ENCODE assay signal across 16 mouse cellular contexts in the genomic region with DNA sequence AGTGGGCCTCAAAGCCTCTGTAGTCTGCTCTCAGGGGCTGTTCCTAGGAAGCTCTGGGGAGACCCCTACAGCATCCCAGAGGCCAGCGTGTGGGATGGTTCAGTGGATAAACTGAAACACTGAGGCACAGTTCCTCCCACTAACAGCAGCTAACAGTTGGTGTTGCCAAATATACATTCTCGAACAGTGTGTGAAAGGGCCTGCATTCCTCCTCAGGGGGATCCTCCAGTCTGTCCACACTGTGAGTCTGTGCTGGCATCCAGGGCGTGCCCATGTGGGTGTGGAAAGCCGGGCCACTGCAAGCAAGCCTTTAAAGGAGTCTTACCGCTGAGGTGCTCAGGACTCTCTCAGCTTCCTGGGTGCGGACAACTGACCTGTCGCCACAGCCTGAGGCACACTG. TPM values are rescaled to one million over a fixed set of nuclear protein-coding genes. Genes with fewer than 3 reads are reported as not detected.
A peak's percentile ranks its signal among the peaks of the same experiment; 100 is the strongest.
DNase-seq lines count a peak whose midpoint lies in the region; ATAC-seq and TF ChIP-seq lines count a peak whose summit lies in the region.
"Had no signal": no experiment of that assay in that cellular context is flagged by ENCODE, and none has a peak within 500 bp of the region (broad histone marks: within the 10 kb centered on the region; RNA-seq: fewer than 3 reads in every experiment).

No protein-coding gene starts in this region.

- WGBS in heart, embryonic 10.5 days, result 58% methylated on average over 7 of the region's 7 CpGs
- WGBS in limb, embryonic 14.5 days, result 69% methylated on average over 6 of the region's 7 CpGs

- H3K27me3 ChIP-seq in heart, embryonic 10.5 days (ENCODE audit: insufficient read depth, poor library complexity, severe bottlenecking), result peaks cover 31% of the 10 kb centered on the region
- H3K27me3 ChIP-seq in limb, embryonic 14.5 days (ENCODE audit: control insufficient read depth, insufficient read depth, low read length), result no peaks in the 10 kb centered on the region
- H3K27me3 ChIP-seq: midbrain, embryonic 12.5 days had no signal

- no peak overlapping the region for H3K4me3 ChIP-seq in heart, embryonic 10.5 days
- H3K4me3 ChIP-seq in limb, embryonic 14.5 days (replicated peaks; ENCODE audit: low read length), result no peak overlapping the region
- H3K4me3 ChIP-seq: heart, embryonic 13.5 days; layer of hippocampus, adult 2 months; midbrain, embryonic 12.5 days had no signal

- H3K36me3 ChIP-seq in heart, embryonic 10.5 days, result no peaks in the 10 kb centered on the region
- H3K36me3 ChIP-seq in limb, embryonic 14.5 days (ENCODE audit: control insufficient read depth, insufficient read depth, low read length), result no peaks in the 10 kb centered on the region; the same call in 1 of the 2 replicates
- H3K36me3 ChIP-seq: midbrain, embryonic 12.5 days had no signal

- no peaks in the 10 kb centered on the region for H3K9me3 ChIP-seq in heart, embryonic 10.5 days
- H3K9me3 ChIP-seq in limb, embryonic 14.5 days (ENCODE audit: control insufficient read depth, low read length), result no peaks in the 10 kb centered on the region
- H3K9me3 ChIP-seq: heart, embryonic 13.5 days; midbrain, embryonic 12.5 days had no signal

- 0 out of 2 replicates have a peak overlapping the region, but pooled peaks have one; percentile 12 for H3K9ac ChIP-seq in limb, embryonic 14.5 days (ENCODE audit: low read depth, low read length, severe bottlenecking)
- H3K9ac ChIP-seq: heart, embryonic 13.5 days; midbrain, embryonic 12.5 days had no signal

- TF ChIP-seq POLR2A in limb, embryonic 14.5 days (IDR thresholded peaks at IDR 0.05; ENCODE audit: borderline replicate concordance, extremely low read depth, insufficient read depth, insufficient read length), result no peak

- H3K4me1 ChIP-seq in heart, embryonic 10.5 days, result peaks cover 30% of the 10 kb centered on the region
- no peaks in the 10 kb centered on the region for H3K4me1 ChIP-seq in limb, embryonic 14.5 days (ENCODE audit: control insufficient read depth, insufficient read depth, low read length)

- peak overlapping the region; percentile 56 for H3K27ac ChIP-seq in heart, embryonic 10.5 days
- no peak overlapping the region for H3K27ac ChIP-seq in limb, embryonic 14.5 days (replicated peaks; ENCODE audit: low read depth, low read length)
- H3K27ac ChIP-seq: heart, embryonic 13.5 days; layer of hippocampus, adult 2 months; macrophage; midbrain, embryonic 12.5 days had no signal

- peak; percentile 38; the same call in 1 of the 2 replicates for ATAC-seq in limb, embryonic 14.5 days (ENCODE audit: low FRiP score, low read depth)

- DNase-seq in heart, embryonic 10.5 days (ENCODE audit: low spot score), result no peak
- DNase-seq in heart, adult 9 months (ENCODE audit: low spot score in 2 of 2), result no peak
- DNase-seq in 3T3-L1 (ENCODE audit: low read depth, low spot score), result peak; percentile 25
- peak; percentile 79 for DNase-seq in brain, adult 2 months (ENCODE audit: low read depth, low spot score)
- no peak for DNase-seq in limb, embryonic 14.5 days (ENCODE audit: low spot score)
- no peak for DNase-seq in T-cell, adult 2 months (ENCODE audit: low spot score)
- DNase-seq in adrenal gland, adult (ENCODE audit: inconsistent age in 2 of 2, low spot score in 1 of 2), result no peak
- DNase-seq: adrenal gland, postnatal 14 days; cerebellum, postnatal 14 days; gastrocnemius, postnatal 25 days; liver; lung, adult 18-20 months had no signal

- H3K4me2 ChIP-seq in limb, embryonic 14.5 days (replicated peaks; ENCODE audit: low read depth, low read length, severe bottlenecking), result no peak overlapping the region
- H3K4me2 ChIP-seq: heart, embryonic 13.5 days; midbrain, embryonic 12.5 days had no signal

RNA-seq across cellular contexts. Expression of gene Sardh, which starts 21.6 kb away (rescaled TPM):
- polyA plus RNA-seq in heart, embryonic 10.5 days (2016; fragmentation: Nextera tagmentation; extraction: Ambion mirVana), result 11.8 and 13.4 TPM in 2 replicates
- polyA plus RNA-seq in limb, embryonic 14.5 days (2012; rRNA removed), result 9.9 and 10.9 TPM in 2 replicates
- 8.7 and 11.0 TPM in 2 replicates for polyA plus RNA-seq in limb, embryonic 14.5 days (2014; fragmentation: Nextera tagmentation; extraction: Ambion mirVana)

Comparison
In these comparisons a context has a peak if more than half of its experiments do, and no peak if none do; other contexts are left out.
1. DNase-seq: peak in 3T3-L1 (single experiment) and brain, adult 2 months (single experiment); none in heart, embryonic 10.5 days (single experiment), heart, adult 9 months (0 of 2), limb, embryonic 14.5 days (single experiment), T-cell, adult 2 months (single experiment) and adrenal gland, adult (0 of 2).